Mouse (Mus musculus) CH12.LX (cell line): ENCODE measurements at regions not wholly inside any gene's neighbourhood (a gene's known extent, or its start where the extent isn't known, plus 50 kb on each side); places are given as distances from the start of the nearest gene placed in this dataset.

Experiments used
- BHLHE40 ChIP-seq: IDR thresholded peaks from 2 replicates; pipeline ENCODE4 v1.6.1; 2011; ENCODE audit warnings: mild to moderate bottlenecking, low read depth, low read length, improper control_type of control experiment
- CTCF ChIP-seq, 2 experiments: IDR thresholded peaks in 1 of 2; conservative IDR thresholded peaks in 1 of 2; 2 replicates each; pipeline ENCODE4 v1.5.1; 2011 to 2012; ENCODE audit warnings: low read depth in 2 of 2, low read length in 2 of 2, improper control_type of control experiment in 1 of 2, inconsistent platforms in 1 of 2, mild to moderate bottlenecking in 1 of 2, moderate library complexity in 1 of 2
- ELF1 ChIP-seq: IDR thresholded peaks from 2 replicates; pipeline ENCODE4 v1.6.1; 2014; ENCODE audit warnings: low read depth, mild to moderate bottlenecking, inconsistent platforms, low read length, improper control_type of control experiment
- EP300 ChIP-seq: IDR thresholded peaks from 2 replicates; pipeline ENCODE4 v1.6.1; 2011; ENCODE audit warnings: low read length, improper control_type of control experiment
- IRF4 ChIP-seq: IDR thresholded peaks from 2 replicates; pipeline ENCODE4 v1.6.1; 2014; ENCODE audit warnings: low read depth, mild to moderate bottlenecking, inconsistent platforms, low read length, improper control_type of control experiment
- KAT2A ChIP-seq: IDR thresholded peaks from 2 replicates; pipeline ENCODE4 v1.6.1; 2012; ENCODE audit warnings: low read length, improper control_type of control experiment, inconsistent platforms; ENCODE audit not compliant: insufficient replicate concordance
- MAZ ChIP-seq: IDR thresholded peaks from 2 replicates; pipeline ENCODE4 v1.6.1; 2012; ENCODE audit warnings: low read depth, mild to moderate bottlenecking, inconsistent platforms, low read length, improper control_type of control experiment, moderate library complexity
- NELFE ChIP-seq: IDR thresholded peaks from 2 replicates; pipeline ENCODE4 v1.6.1; 2011; ENCODE audit warnings: low read depth, low read length, improper control_type of control experiment
- POLR2A ChIP-seq: IDR thresholded peaks from 2 replicates; pipeline ENCODE4 v1.6.1; 2011; ENCODE audit warnings: low read depth, mild to moderate bottlenecking, improper control_type of control experiment, low read length
- POLR2AphosphoS2 ChIP-seq: IDR thresholded peaks from 2 replicates; pipeline ENCODE4 v1.6.1; 2011; ENCODE audit warnings: low read depth, low read length, improper control_type of control experiment
- SMC3 ChIP-seq: IDR thresholded peaks from 2 replicates; pipeline ENCODE4 v1.6.1; 2011; ENCODE audit warnings: low read depth, low read length, improper control_type of control experiment
- ZC3H11A ChIP-seq: IDR thresholded peaks from 2 replicates; pipeline ENCODE4 v1.6.1; 2012; ENCODE audit warnings: low read depth, mild to moderate bottlenecking, inconsistent platforms, low read length, improper control_type of control experiment

- no peak for TF ChIP-seq POLR2A
- TF ChIP-seq SMC3, result no peak
- no peak for TF ChIP-seq IRF4
- no peak for TF ChIP-seq ELF1
- no peak for TF ChIP-seq ZC3H11A
- TF ChIP-seq EP300, result no peak
- no peak for TF ChIP-seq CTCF (conservative IDR thresholded peaks at IDR 0.05 in 1 of 2, IDR thresholded peaks at IDR 0.05 in 1 of 2; ENCODE audit: low read depth in 2 of 2, low read length in 2 of 2)
- TF ChIP-seq MAZ, result no peak
- no peak for TF ChIP-seq KAT2A
- TF ChIP-seq NELFE, result no peak
- TF ChIP-seq BHLHE40, result no peak
- no peak for TF ChIP-seq POLR2AphosphoS2
Observed at GRCm38 (mm10) chr15:50580811-50581210, 3303.9 kb upstream of the Gm7489 start.
